ENCODE assay signal across 9 mouse cellular contexts in genomic region chr2:93142616-93143015, GRCm38 (mm10). TPM values are rescaled to one million over a fixed set of nuclear protein-coding genes. Genes with fewer than 3 reads are reported as not detected.
DNase-seq lines count a peak whose midpoint lies in the region; ATAC-seq and TF ChIP-seq lines count a peak whose summit lies in the region.
"Had no signal": no experiment of that assay in that cellular context is flagged by ENCODE, and none has a peak within 500 bp of the region (broad histone marks: within the 10 kb centered on the region; RNA-seq: fewer than 3 reads in every experiment).

No protein-coding gene starts in this region.

- no peak for TF ChIP-seq POLR2A in kidney, adult 2 months (IDR thresholded peaks at IDR 0.05; ENCODE audit: low read depth, low read length)

- H3K9ac ChIP-seq in neural tube, embryonic 15.5 days (replicated peaks), result no peak overlapping the region
- H3K9ac ChIP-seq: embryonic facial prominence, embryonic 15.5 days; limb, embryonic 13.5 days had no signal

- no peaks in the 10 kb centered on the region for H3K36me3 ChIP-seq in neural tube, embryonic 15.5 days
- H3K36me3 ChIP-seq in kidney, adult 2 months (ENCODE audit: control insufficient read depth, insufficient read depth, low read length), result no peaks in the 10 kb centered on the region
- H3K36me3 ChIP-seq: embryonic facial prominence, embryonic 15.5 days; limb, embryonic 13.5 days had no signal

- H3K4me3 ChIP-seq in neural tube, embryonic 15.5 days (replicated peaks), result no peak overlapping the region
- no peak overlapping the region for H3K4me3 ChIP-seq in kidney, adult 2 months (ENCODE audit: insufficient read depth, low read depth, low read length)
- H3K4me3 ChIP-seq: embryonic facial prominence, embryonic 15.5 days; limb, embryonic 13.5 days had no signal

- peak overlapping the region; percentile 45; the same call in 1 of the 2 replicates for H3K27ac ChIP-seq in neural tube, embryonic 15.5 days (replicated peaks)
- peak overlapping the region; percentile 24; the same call in 1 of the 2 replicates for H3K27ac ChIP-seq in kidney, adult 2 months (ENCODE audit: insufficient read depth, low read depth, low read length)
- H3K27ac ChIP-seq: embryonic facial prominence, embryonic 15.5 days; limb, embryonic 13.5 days had no signal

- H3K9me3 ChIP-seq in neural tube, embryonic 15.5 days (replicated peaks), result no peaks in the 10 kb centered on the region
- H3K9me3 ChIP-seq: embryonic facial prominence, embryonic 15.5 days; limb, embryonic 13.5 days had no signal

- no peaks in the 10 kb centered on the region for H3K27me3 ChIP-seq in neural tube, embryonic 15.5 days (replicated peaks)
- H3K27me3 ChIP-seq in kidney, adult 2 months (replicated peaks; ENCODE audit: control insufficient read depth, insufficient read depth, low read length), result no peaks in the 10 kb centered on the region
- H3K27me3 ChIP-seq: embryonic facial prominence, embryonic 15.5 days; limb, embryonic 13.5 days had no signal

- TF ChIP-seq CTCF in kidney, adult 2 months (conservative IDR thresholded peaks at IDR 0.05; ENCODE audit: insufficient read depth, insufficient read length, low read depth, low read length), result no peak

- ATAC-seq in neural tube, embryonic 15.5 days (ENCODE audit: low FRiP score), result no peak

- peaks cover 20% of the 10 kb centered on the region for H3K4me1 ChIP-seq in neural tube, embryonic 15.5 days
- 0 out of 2 replicates have a peak, but pooled peaks cover 2% of the 10 kb centered on the region for H3K4me1 ChIP-seq in kidney, adult 2 months (ENCODE audit: control insufficient read depth, insufficient read depth, low read length)
- H3K4me1 ChIP-seq: embryonic facial prominence, embryonic 15.5 days; limb, embryonic 13.5 days had no signal

- DNase-seq in neural tube, embryonic 10.5 days (ENCODE audit: extremely low spot score, low spot score), result no peak
- DNase-seq in heart, adult 18-20 months, result peak; percentile 60 to 89
- peak; percentile 83 for DNase-seq in kidney, adult 2 months
- peak; percentile 36 for DNase-seq in skeletal muscle tissue, adult 2 months (ENCODE audit: low read depth, low spot score)
- DNase-seq in right cerebral cortex, postnatal 10 days (ENCODE audit: low spot score in 2 of 2), result no peak
- DNase-seq in frontal cortex, postnatal 36 days (ENCODE audit: low spot score in 2 of 2), result no peak

- 67% methylated on average over 7 of the region's 7 CpGs for WGBS in neural tube, embryonic 15.5 days
- 31% methylated on average over 7 of the region's 7 CpGs for WGBS in kidney, adult 2 months

- no peak overlapping the region for H3K4me2 ChIP-seq in neural tube, embryonic 15.5 days
- H3K4me2 ChIP-seq: embryonic facial prominence, embryonic 15.5 days; limb, embryonic 13.5 days had no signal

RNA-seq across cellular contexts. Expression of gene Trp53i11, which starts 44.7 kb away (rescaled TPM):
- polyA plus RNA-seq in neural tube, embryonic 15.5 days (2015; fragmentation: Nextera tagmentation; extraction: Ambion mirVana), result 55.6 and 67.3 TPM in 2 replicates
- 10 to 100 TPM; 26.7 to 30.5 TPM for total RNA-seq in heart, adult 18-20 months (2021)
- 18.1 and 18.3 TPM in 2 replicates for polyA plus RNA-seq in kidney, adult 2 months (2012; rRNA removed)

Comparison
In these comparisons a context has a peak if more than half of its experiments do, and no peak if none do; other contexts are left out.
1. DNase-seq: peak in heart, adult 18-20 months (2 of 2), kidney, adult 2 months (single experiment) and skeletal muscle tissue, adult 2 months (single experiment); none in neural tube, embryonic 10.5 days (single experiment), right cerebral cortex, postnatal 10 days (0 of 2) and frontal cortex, postnatal 36 days (0 of 2).